Mouse (Mus musculus): Measurements from ENCODE around the gene Fstl5. TPM values are rescaled to one million over a fixed set of nuclear protein-coding genes. Genes with fewer than 3 reads are reported as not detected.

The Fstl5 gene
- polyA plus RNA-seq (2015; fragmentation: Nextera tagmentation; extraction: Ambion mirVana), result 1.7 and 2.0 TPM in 2 replicates

- DNase-seq (ENCODE audit: low spot score), result peak; percentile 73
- no peak within 1 kb of the TSS for H3K27ac ChIP-seq (replicated peaks)
- H3K9me3 ChIP-seq (ENCODE audit: control insufficient read depth, low read length), result no peaks in the 10 kb centered on the region
- H3K9ac ChIP-seq (ENCODE audit: low read length), result no peak within 1 kb of the TSS
- WGBS, result under 1% methylated on average over 28 of the region's 28 CpGs
- no peaks in the 10 kb centered on the region for H3K27me3 ChIP-seq (ENCODE audit: control insufficient read depth, insufficient read depth, low read length)
- ATAC-seq (ENCODE audit: low FRiP score, low TSS enrichment), result peak; percentile 57; the same call in 1 of the 2 replicates
- H3K4me2 ChIP-seq (replicated peaks; ENCODE audit: low read depth), result peak within 1 kb of the TSS; percentile 42
- TF ChIP-seq EP300 (optimal IDR thresholded peaks at IDR 0.05) (no peak), CTCF (IDR thresholded peaks at IDR 0.05; ENCODE audit: low read depth) (no peak)
- H3K4me1 ChIP-seq (replicated peaks; ENCODE audit: control insufficient read depth, insufficient read depth), result no peaks in the 10 kb centered on the region; the same call in 1 of the 2 replicates
- no peaks in the 10 kb centered on the region for H3K36me3 ChIP-seq (ENCODE audit: control insufficient read depth, insufficient read depth, low read length)
- 0 out of 2 replicates have a peak within 1 kb of the TSS, but pooled peaks have one; percentile 8 for H3K4me3 ChIP-seq (ENCODE audit: low read depth, low read length)
Observed at GRCm38 (mm10) chr3:76074060-76074707, at the start of gene Fstl5. Gene Fstl5 (plus strand): TSS chr3:76074270.

GRCm38 (mm10) chr3:76025523-76025922 is 48.5 kb upstream of the Fstl5 start:
- no peak overlapping the region for H3K4me3 ChIP-seq (ENCODE audit: low read depth, low read length)
- H3K27me3 ChIP-seq (ENCODE audit: control insufficient read depth, insufficient read depth, low read length), result no peaks in the 10 kb centered on the region
- H3K27ac ChIP-seq (replicated peaks), result no peak overlapping the region
- DNase-seq (ENCODE audit: low spot score) (no peak), ATAC-seq (ENCODE audit: low FRiP score, low TSS enrichment) (no peak)
- TF ChIP-seq EP300 (optimal IDR thresholded peaks at IDR 0.05) (no peak), CTCF (IDR thresholded peaks at IDR 0.05; ENCODE audit: low read depth) (no peak)
- H3K4me1 ChIP-seq (replicated peaks; ENCODE audit: control insufficient read depth, insufficient read depth), result no peaks in the 10 kb centered on the region
- H3K9ac ChIP-seq (ENCODE audit: low read length), result no peak overlapping the region
- no peaks in the 10 kb centered on the region for H3K9me3 ChIP-seq (ENCODE audit: control insufficient read depth, low read length)
- H3K36me3 ChIP-seq (ENCODE audit: control insufficient read depth, insufficient read depth, low read length), result no peaks in the 10 kb centered on the region
- no peak overlapping the region for H3K4me2 ChIP-seq (replicated peaks; ENCODE audit: low read depth)

DNA sequence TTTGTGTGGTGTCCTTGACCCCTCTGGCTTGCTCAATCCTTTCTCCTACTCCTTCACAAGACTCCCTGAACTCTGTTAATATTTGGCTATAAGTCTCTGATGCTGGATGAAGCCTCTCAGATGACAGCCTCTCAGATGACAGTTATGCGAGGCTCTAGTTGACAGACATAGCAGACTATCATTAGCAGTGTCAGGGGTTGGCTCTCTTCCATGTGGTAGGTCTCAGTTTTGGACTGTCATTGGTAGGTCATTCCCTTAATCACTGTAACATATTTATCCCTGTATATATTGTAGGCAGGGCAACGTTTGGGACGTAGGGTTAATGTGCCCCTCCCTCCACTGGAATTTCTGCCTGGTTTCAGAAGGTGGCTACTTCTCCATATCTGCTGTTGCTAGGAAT is 22.9 kb upstream of the Fstl5 start:
- no peak overlapping the region for H3K27ac ChIP-seq (replicated peaks)
- H3K27me3 ChIP-seq (ENCODE audit: control insufficient read depth, insufficient read depth, low read length), result no peaks in the 10 kb centered on the region
- no peaks in the 10 kb centered on the region for H3K36me3 ChIP-seq (ENCODE audit: control insufficient read depth, insufficient read depth, low read length)
- ATAC-seq (ENCODE audit: low FRiP score, low TSS enrichment) (no peak), DNase-seq (ENCODE audit: low spot score) (no peak)
- no peaks in the 10 kb centered on the region for H3K9me3 ChIP-seq (ENCODE audit: control insufficient read depth, low read length)
- TF ChIP-seq EP300 (optimal IDR thresholded peaks at IDR 0.05) (no peak), CTCF (IDR thresholded peaks at IDR 0.05; ENCODE audit: low read depth) (no peak)
- WGBS, result 63% methylated on average over 3 of the region's 3 CpGs
- H3K4me2 ChIP-seq (replicated peaks; ENCODE audit: low read depth), result no peak overlapping the region
- H3K9ac ChIP-seq (ENCODE audit: low read length), result no peak overlapping the region
- H3K4me1 ChIP-seq (replicated peaks; ENCODE audit: control insufficient read depth, insufficient read depth), result no peaks in the 10 kb centered on the region
- no peak overlapping the region for H3K4me3 ChIP-seq (ENCODE audit: low read depth, low read length)

GRCm38 (mm10) chr3:76061996-76062395 is 12.1 kb upstream of the Fstl5 start:
- H3K9me3 ChIP-seq (ENCODE audit: control insufficient read depth, low read length), result no peaks in the 10 kb centered on the region
- no peak overlapping the region for H3K4me2 ChIP-seq (replicated peaks; ENCODE audit: low read depth)
- no peak overlapping the region for H3K9ac ChIP-seq (ENCODE audit: low read length)
- WGBS, result 90% methylated on average over 1 of the region's 1 CpGs
- H3K27ac ChIP-seq (replicated peaks), result no peak overlapping the region
- ATAC-seq (ENCODE audit: low FRiP score, low TSS enrichment), result no peak
- DNase-seq (ENCODE audit: low spot score), result no peak
- no peaks in the 10 kb centered on the region for H3K36me3 ChIP-seq (ENCODE audit: control insufficient read depth, insufficient read depth, low read length)
- no peak overlapping the region for H3K4me3 ChIP-seq (ENCODE audit: low read depth, low read length)
- TF ChIP-seq CTCF (IDR thresholded peaks at IDR 0.05; ENCODE audit: low read depth) (no peak), EP300 (optimal IDR thresholded peaks at IDR 0.05) (no peak)
- no peaks in the 10 kb centered on the region for H3K27me3 ChIP-seq (ENCODE audit: control insufficient read depth, insufficient read depth, low read length)
- H3K4me1 ChIP-seq (replicated peaks; ENCODE audit: control insufficient read depth, insufficient read depth), result no peaks in the 10 kb centered on the region

GRCm38 (mm10) chr3:76067920-76068319 is 6.2 kb upstream of the Fstl5 start:
- WGBS, result 3% methylated on average over 3 of the region's 3 CpGs
- Histone ChIP-seq H3K27me3 (ENCODE audit: control insufficient read depth, insufficient read depth, low read length) (no peaks in the 10 kb centered on the region), H3K36me3 (ENCODE audit: control insufficient read depth, insufficient read depth, low read length) (no peaks in the 10 kb centered on the region), H3K4me2 (replicated peaks; ENCODE audit: low read depth) (no peak overlapping the region), H3K9me3 (ENCODE audit: control insufficient read depth, low read length) (no peaks in the 10 kb centered on the region), H3K27ac (replicated peaks) (no peak overlapping the region), H3K9ac (ENCODE audit: low read length) (no peak overlapping the region), H3K4me1 (replicated peaks; ENCODE audit: control insufficient read depth, insufficient read depth) (no peaks in the 10 kb centered on the region), H3K4me3 (ENCODE audit: low read depth, low read length) (no peak overlapping the region)
- ATAC-seq (ENCODE audit: low FRiP score, low TSS enrichment) (no peak), DNase-seq (ENCODE audit: low spot score) (no peak)
- peak; percentile 95 for TF ChIP-seq CTCF (IDR thresholded peaks at IDR 0.05; ENCODE audit: low read depth)
- no peak for TF ChIP-seq EP300 (optimal IDR thresholded peaks at IDR 0.05)

GRCm38 (mm10) chr3:76072826-76073225 is 1.2 kb upstream of the Fstl5 start:
- ATAC-seq (ENCODE audit: low FRiP score, low TSS enrichment) (no peak), DNase-seq (ENCODE audit: low spot score) (no peak)
- Histone ChIP-seq H3K4me3 (ENCODE audit: low read depth, low read length) (no peak overlapping the region), H3K4me1 (replicated peaks; ENCODE audit: control insufficient read depth, insufficient read depth) (no peaks in the 10 kb centered on the region; the same call in 1 of the 2 replicates), H3K9me3 (ENCODE audit: control insufficient read depth, low read length) (no peaks in the 10 kb centered on the region), H3K4me2 (replicated peaks; ENCODE audit: low read depth) (no peak overlapping the region), H3K27me3 (ENCODE audit: control insufficient read depth, insufficient read depth, low read length) (no peaks in the 10 kb centered on the region), H3K36me3 (ENCODE audit: control insufficient read depth, insufficient read depth, low read length) (no peaks in the 10 kb centered on the region), H3K9ac (ENCODE audit: low read length) (no peak overlapping the region), H3K27ac (replicated peaks) (no peak overlapping the region)
- TF ChIP-seq EP300 (optimal IDR thresholded peaks at IDR 0.05), result no peak
- TF ChIP-seq CTCF (IDR thresholded peaks at IDR 0.05; ENCODE audit: low read depth), result no peak
- 69% methylated on average over 7 of the region's 7 CpGs for WGBS
